In genomic region chr9:115205491-115205890, GRCm38 (mm10) we compare ENCODE assay signal across 9 mouse cellular contexts.
DNase-seq lines count a peak whose midpoint lies in the region; ATAC-seq lines count a peak whose summit lies in the region.
"Had no signal": no experiment of that assay in that cellular context is flagged by ENCODE, and none has a peak within 500 bp of the region (broad histone marks: within the 10 kb centered on the region; RNA-seq: fewer than 3 reads in every experiment).

No protein-coding gene starts in this region.

- peak; percentile 72 for DNase-seq in CD4-positive, CD25-positive, alpha-beta regulatory T cell, adult 2 months (ENCODE audit: low read depth, low spot score)
- peak; percentile 26 for DNase-seq in ES-CJ7 (ENCODE audit: low read depth, low spot score)
- peak; percentile 67 for DNase-seq in intestine, embryonic 14.5 days (ENCODE audit: low spot score)
- peak; percentile 51 to 57 for DNase-seq in lung, postnatal 4 days
- DNase-seq in adrenal gland, adult 18-20 months (ENCODE audit: low spot score in 2 of 2), result no peak
- DNase-seq in layer of hippocampus, adult 8-10 months (ENCODE audit: low spot score in 2 of 2), result no peak
- no peak for DNase-seq in retina, embryonic 14.5 days (ENCODE audit: low spot score)
- DNase-seq in gastrocnemius, postnatal 25 days, result no peak
- DNase-seq: cerebellum, adult 9-11 months had no signal

- no peak overlapping the region for H3K27ac ChIP-seq in intestine, embryonic 14.5 days (ENCODE audit: low read depth)

- peak; percentile 57; the same call in 1 of the 2 replicates for ATAC-seq in intestine, embryonic 14.5 days (replicated peaks; ENCODE audit: low FRiP score, low TSS enrichment, low read depth)

- peaks cover 11% of the 10 kb centered on the region for H3K4me1 ChIP-seq in intestine, embryonic 14.5 days (replicated peaks; ENCODE audit: control insufficient read depth, insufficient read depth, low read length)

- no peak overlapping the region for H3K4me3 ChIP-seq in intestine, embryonic 14.5 days (ENCODE audit: low read depth, low read length)

- no peaks in the 10 kb centered on the region for H3K9me3 ChIP-seq in intestine, embryonic 14.5 days (ENCODE audit: control insufficient read depth, low read length)

- H3K36me3 ChIP-seq in intestine, embryonic 14.5 days (ENCODE audit: control insufficient read depth, insufficient read depth, low read length), result no peaks in the 10 kb centered on the region

- no peaks in the 10 kb centered on the region for H3K27me3 ChIP-seq in intestine, embryonic 14.5 days (replicated peaks; ENCODE audit: control insufficient read depth, insufficient read depth, low read length)

- no peak overlapping the region for H3K9ac ChIP-seq in intestine, embryonic 14.5 days (ENCODE audit: low read length)

- H3K4me2 ChIP-seq in intestine, embryonic 14.5 days (ENCODE audit: low read length), result peak overlapping the region; percentile 34; the same call in 1 of the 2 replicates

- 4% methylated on average over 6 of the region's 6 CpGs for WGBS in intestine, embryonic 14.5 days

Comparison
In these comparisons a context has a peak if more than half of its experiments do, and no peak if none do; other contexts are left out.
1. DNase-seq: peak in CD4-positive, CD25-positive, alpha-beta regulatory T cell, adult 2 months (single experiment), ES-CJ7 (single experiment), intestine, embryonic 14.5 days (single experiment) and lung, postnatal 4 days (2 of 2); none in adrenal gland, adult 18-20 months (0 of 2), layer of hippocampus, adult 8-10 months (0 of 2), retina, embryonic 14.5 days (single experiment) and gastrocnemius, postnatal 25 days (single experiment).